In the genomic region with DNA sequence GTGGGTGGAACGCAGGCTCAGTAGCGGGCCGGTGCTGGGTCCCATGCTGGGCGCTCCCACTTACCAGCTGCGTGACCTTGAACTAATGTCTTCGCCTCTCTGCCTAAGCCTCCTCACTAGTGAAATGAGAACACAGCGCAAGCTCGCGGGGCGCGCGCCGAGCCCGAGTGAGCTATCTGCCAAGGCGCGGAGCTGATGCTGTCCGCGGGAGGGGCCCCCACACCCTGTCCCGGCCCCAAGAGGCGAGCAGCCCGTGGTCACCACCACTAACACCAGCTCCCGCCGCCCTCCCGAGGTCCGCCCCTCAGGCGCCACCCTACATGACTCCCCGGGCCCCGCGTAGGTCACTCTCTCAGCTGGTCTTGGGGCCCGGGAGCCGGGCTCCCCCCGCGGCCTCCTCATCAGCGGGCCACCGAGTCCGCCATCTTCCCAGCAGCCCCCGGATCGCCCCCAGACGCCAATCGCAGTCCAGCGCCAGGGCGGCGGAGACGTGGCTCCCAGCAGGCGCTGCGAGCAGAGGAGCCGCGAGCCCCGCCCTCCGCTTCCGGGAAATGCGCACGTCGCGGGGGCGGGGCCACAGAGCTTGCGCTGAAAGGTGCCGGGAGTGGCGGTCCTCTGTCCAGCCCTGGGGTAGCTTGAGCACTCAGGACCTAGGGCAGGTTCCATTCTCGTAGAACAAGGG, we compare ENCODE assay signal across 8 mouse cellular contexts. TPM values are rescaled to one million over a fixed set of nuclear protein-coding genes. Genes with fewer than 3 reads are reported as not detected.
A peak's percentile ranks its signal among the peaks of the same experiment; 100 is the strongest.
DNase-seq lines count a peak whose midpoint lies in the region; ATAC-seq and TF ChIP-seq lines count a peak whose summit lies in the region.

A gene (minus strand): TSS at position 542 of the 682 bp plus-strand sequence.

- H3K27ac ChIP-seq in embryonic fibroblast, embryonic 13.5 days (ENCODE audit: insufficient read depth, low read length) = peak within 1 kb of the TSS; percentile 55
- H3K27ac ChIP-seq in kidney, embryonic 14.5 days (ENCODE audit: low read depth, low read length) = peak within 1 kb of the TSS; percentile 81
- peak within 1 kb of the TSS; percentile 92 for H3K27ac ChIP-seq in limb, embryonic 14.5 days (replicated peaks; ENCODE audit: low read depth, low read length)
- peak within 1 kb of the TSS; percentile 94 for H3K27ac ChIP-seq in midbrain, embryonic 16.5 days (ENCODE audit: low read length)
- H3K27ac ChIP-seq in spleen, adult 2 months (ENCODE audit: insufficient read depth, low read length) = peak within 1 kb of the TSS; percentile 75

- H3K4me1 ChIP-seq in embryonic fibroblast, embryonic 13.5 days (ENCODE audit: control insufficient read depth, insufficient read depth, low read length) = peaks cover 4% of the 10 kb centered on the region; the same call in 1 of the 2 replicates
- H3K4me1 ChIP-seq in kidney, embryonic 14.5 days (ENCODE audit: control insufficient read depth, insufficient read depth, low read length) = peaks cover 15% of the 10 kb centered on the region
- H3K4me1 ChIP-seq in limb, embryonic 14.5 days (ENCODE audit: control insufficient read depth, insufficient read depth, low read length) = peaks cover 21% of the 10 kb centered on the region
- H3K4me1 ChIP-seq in midbrain, embryonic 16.5 days (ENCODE audit: control insufficient read depth, insufficient read depth, low read length) = peaks cover 28% of the 10 kb centered on the region
- peaks cover 19% of the 10 kb centered on the region for H3K4me1 ChIP-seq in spleen, adult 2 months (ENCODE audit: control insufficient read depth, insufficient read depth, insufficient read length)

- no peak for TF ChIP-seq CTCF in embryonic fibroblast, embryonic 13.5 days (IDR thresholded peaks at IDR 0.05; ENCODE audit: borderline replicate concordance, insufficient read depth, low read length)
- TF ChIP-seq CTCF in spleen, adult 2 months (IDR thresholded peaks at IDR 0.05; ENCODE audit: extremely low read depth, insufficient read depth, insufficient read length, insufficient replicate concordance) = no peak

- peaks cover 38% of the 10 kb centered on the region for H3K36me3 ChIP-seq in kidney, embryonic 14.5 days (ENCODE audit: control insufficient read depth, insufficient read depth, low read length)
- H3K36me3 ChIP-seq in limb, embryonic 14.5 days (ENCODE audit: control insufficient read depth, insufficient read depth, low read length) = peaks cover 35% of the 10 kb centered on the region
- peaks cover 18% of the 10 kb centered on the region for H3K36me3 ChIP-seq in midbrain, embryonic 16.5 days (ENCODE audit: control insufficient read depth, insufficient read depth, low read length)
- peaks cover 15% of the 10 kb centered on the region for H3K36me3 ChIP-seq in spleen, adult 2 months (ENCODE audit: control insufficient read depth, insufficient read depth, low read length)

- no peak; the same call in none of the 2 replicates for TF ChIP-seq POLR2A in embryonic fibroblast, embryonic 13.5 days (IDR thresholded peaks at IDR 0.05; ENCODE audit: low read depth, low read length)
- TF ChIP-seq POLR2A in limb, embryonic 14.5 days (IDR thresholded peaks at IDR 0.05; ENCODE audit: borderline replicate concordance, extremely low read depth, insufficient read depth, insufficient read length) = peak; percentile 87; the same call in 1 of the 2 replicates
- TF ChIP-seq POLR2A in spleen, adult 2 months (IDR thresholded peaks at IDR 0.05; ENCODE audit: low read depth, low read length) = peak; percentile 62

- peak; percentile 94 for DNase-seq in A20 (ENCODE audit: low read depth, low spot score)
- DNase-seq in brain, adult 2 months (ENCODE audit: low read depth, low spot score) = peak; percentile 98
- DNase-seq in heart, adult 9 months (ENCODE audit: low spot score in 2 of 2) = peak; percentile 93 to 94
- peak; percentile 93 for DNase-seq in limb, embryonic 14.5 days (ENCODE audit: low spot score)
- peak; percentile 70 to 92 for DNase-seq in spleen, adult 2 months (ENCODE audit: low read depth in 1 of 2, low spot score in 2 of 2)

- no peaks in the 10 kb centered on the region for H3K9me3 ChIP-seq in kidney, embryonic 14.5 days (ENCODE audit: control insufficient read depth, low read length)
- no peaks in the 10 kb centered on the region for H3K9me3 ChIP-seq in limb, embryonic 14.5 days (ENCODE audit: control insufficient read depth, low read length)
- no peaks in the 10 kb centered on the region for H3K9me3 ChIP-seq in midbrain, embryonic 16.5 days (replicated peaks; ENCODE audit: control insufficient read depth, low read length, poor library complexity, severe bottlenecking)

- ATAC-seq in kidney, embryonic 14.5 days (ENCODE audit: low FRiP score, low TSS enrichment) = peak; percentile 84
- ATAC-seq in limb, embryonic 14.5 days (ENCODE audit: low FRiP score, low read depth) = peak; percentile 88
- peak; percentile 81 for ATAC-seq in midbrain, embryonic 16.5 days

- peak within 1 kb of the TSS; percentile 52 for H3K4me2 ChIP-seq in kidney, embryonic 14.5 days (replicated peaks; ENCODE audit: low read depth, low read length)
- peak within 1 kb of the TSS; percentile 86 for H3K4me2 ChIP-seq in limb, embryonic 14.5 days (replicated peaks; ENCODE audit: low read depth, low read length, severe bottlenecking)
- H3K4me2 ChIP-seq in midbrain, embryonic 16.5 days (ENCODE audit: low read length) = peak within 1 kb of the TSS; percentile 96

- peak within 1 kb of the TSS; percentile 75 for H3K4me3 ChIP-seq in embryonic fibroblast, embryonic 13.5 days (ENCODE audit: insufficient read depth, low read length)
- peak within 1 kb of the TSS; percentile 68 for H3K4me3 ChIP-seq in kidney, embryonic 14.5 days (ENCODE audit: low read length)
- H3K4me3 ChIP-seq in limb, embryonic 14.5 days (replicated peaks; ENCODE audit: low read length) = peak within 1 kb of the TSS; percentile 94
- peak within 1 kb of the TSS; percentile 94 for H3K4me3 ChIP-seq in midbrain, embryonic 16.5 days (ENCODE audit: low read depth, low read length)
- H3K4me3 ChIP-seq in spleen, adult 2 months (ENCODE audit: extremely low read depth, insufficient read depth, insufficient read length) = peak within 1 kb of the TSS; percentile 90

- WGBS in kidney, embryonic 14.5 days = under 1% methylated on average over 56 of the region's 60 CpGs
- WGBS in limb, embryonic 14.5 days = under 1% methylated on average over 45 of the region's 60 CpGs
- under 1% methylated on average over 52 of the region's 60 CpGs for WGBS in midbrain, embryonic 16.5 days
- under 1% methylated on average over 60 of the region's 60 CpGs for WGBS in spleen, adult 2 months

- no peaks in the 10 kb centered on the region for H3K27me3 ChIP-seq in kidney, embryonic 14.5 days (ENCODE audit: control insufficient read depth, insufficient read depth, low read length)
- no peaks in the 10 kb centered on the region for H3K27me3 ChIP-seq in limb, embryonic 14.5 days (ENCODE audit: control insufficient read depth, insufficient read depth, low read length)
- no peaks in the 10 kb centered on the region for H3K27me3 ChIP-seq in midbrain, embryonic 16.5 days (ENCODE audit: control insufficient read depth, insufficient read depth, low read depth, low read length)
- H3K27me3 ChIP-seq in spleen, adult 2 months (ENCODE audit: control insufficient read depth, insufficient read depth, low read length) = no peaks in the 10 kb centered on the region

- peak within 1 kb of the TSS; percentile 90 for H3K9ac ChIP-seq in kidney, embryonic 14.5 days (ENCODE audit: low read depth, low read length)
- peak within 1 kb of the TSS; percentile 94 for H3K9ac ChIP-seq in limb, embryonic 14.5 days (ENCODE audit: low read depth, low read length, severe bottlenecking)
- H3K9ac ChIP-seq in midbrain, embryonic 16.5 days (ENCODE audit: low read depth, low read length) = peak within 1 kb of the TSS; percentile 98

RNA-seq across cellular contexts. Expression of the gene that starts here (rescaled TPM):
- 63.3 and 91.1 TPM in 2 replicates for polyA plus RNA-seq in embryonic fibroblast, embryonic 13.5 days (2011; ENCODE audit: insufficient read length, low read depth, missing spikeins)
- 104 and 105 TPM in 2 replicates for polyA plus RNA-seq in kidney, embryonic 14.5 days (2014; fragmentation: Nextera tagmentation; extraction: Ambion mirVana)
- 295 and 397 TPM in 2 replicates for polyA plus RNA-seq in limb, embryonic 14.5 days (2012; rRNA removed)
- 113 and 120 TPM in 2 replicates for polyA plus RNA-seq in limb, embryonic 14.5 days (2014; fragmentation: Nextera tagmentation; extraction: Ambion mirVana)
- polyA plus RNA-seq in midbrain, embryonic 16.5 days (2015; fragmentation: Nextera tagmentation; extraction: Ambion mirVana) = 93.0 and 96.2 TPM in 2 replicates
- polyA plus RNA-seq in spleen, adult 2 months (2012; rRNA removed) = 170 and 212 TPM in 2 replicates

Comparison
In these comparisons a context has a peak if more than half of its experiments do, and no peak if none do; other contexts are left out.
1. Peak in every context shown above with its lines: DNase-seq, ATAC-seq, H3K4me3 ChIP-seq and H3K27ac ChIP-seq.